Mouse (Mus musculus) liver, adult 2 months (tissue): ENCODE results near the gene Slc16a5. TPM values are rescaled to one million over a fixed set of nuclear protein-coding genes. Genes with fewer than 3 reads are reported as not detected.
"Not testable (repeated sequence)": the region's sequence is repeated elsewhere in the genome, so short reads cannot be mapped to it uniquely, and the experiment has no call there.

ENCODE experiments used
- DNase-seq: peaks from one replicate; pipeline ENCODE4 v3.0.0-alpha.2; 2011; ENCODE audit warnings: low read depth, low spot score; ENCODE audit errors: extremely low read depth
- H3K27ac ChIP-seq: fragments of 200-500 bp; replicated peaks from 2 replicates; pipeline ENCODE4 v1.5.1; 2012; ENCODE audit warnings: low read depth, mild to moderate bottlenecking, control low read depth, inconsistent platforms, low read length; ENCODE audit not compliant: insufficient read depth
- H3K27me3 ChIP-seq: fragments of 200-500 bp; 2 replicates; pipeline ENCODE4 v1.6.1; 2012; ENCODE audit warnings: mild to moderate bottlenecking, moderate library complexity, low read length, inconsistent platforms; ENCODE audit not compliant: control insufficient read depth, insufficient read depth
- H3K36me3 ChIP-seq: fragments of 200-500 bp; 2 replicates; pipeline ENCODE4 v1.6.1; 2012; ENCODE audit warnings: low read length, inconsistent platforms; ENCODE audit not compliant: control insufficient read depth, insufficient read depth
- H3K4me1 ChIP-seq: fragments of 200-500 bp; 2 replicates; pipeline ENCODE4 v1.6.1; 2011; ENCODE audit warnings: low read length; ENCODE audit not compliant: control insufficient read depth, insufficient read depth
- H3K4me3 ChIP-seq: fragments of 200-500 bp; 2 replicates; pipeline ENCODE4 v1.5.1; 2011; ENCODE audit warnings: low read depth, mild to moderate bottlenecking, control low read depth, low read length, moderate library complexity; ENCODE audit not compliant: insufficient read depth
- H3K79me2 ChIP-seq: fragments of 200-500 bp; 2 replicates; pipeline ENCODE4 v1.6.1; 2012; ENCODE audit warnings: inconsistent platforms, mild to moderate bottlenecking, low read length, moderate library complexity; ENCODE audit not compliant: control insufficient read depth, insufficient read depth
- H3K9ac ChIP-seq: fragments of 200-500 bp; 2 replicates; pipeline ENCODE4 v1.6.1; 2012; ENCODE audit warnings: low read depth, mild to moderate bottlenecking, control low read depth, inconsistent platforms, low read length
- CTCF ChIP-seq: fragments of 200-500 bp; IDR thresholded peaks from 2 replicates; pipeline ENCODE4 v1.5.1; 2011; ENCODE audit warnings: low read depth, low read length, control low read depth
- POLR2A ChIP-seq: fragments of 200-500 bp; IDR thresholded peaks from 2 replicates; pipeline ENCODE4 v1.6.1; 2011; ENCODE audit warnings: low read length, control low read depth; ENCODE audit not compliant: insufficient read depth; ENCODE audit errors: extremely low read depth
- WGBS: fragments of 180-500 bp; shearing (Covaris S2); methylation state at CpG from one replicate; pipeline ENCODE4 v1.1.7; 2018; 5-methylcytosine and 5-hydroxymethylcytosine counted together
- polyA plus RNA-seq: library from polyadenylated mRNA; depleted of rRNA; stranded (reverse); fragments of >200 nt; gene quantifications from 2 replicates; pipeline ENCODE4 v1.2.3, GENCODE M21; 2012
- total RNA-seq: library from RNA; depleted of rRNA; stranded (reverse); fragments of >200 nt; gene quantifications from 2 replicates; pipeline ENCODE4 v1.2.3, GENCODE M21; 2014

Slc16a5 gene
- total and polyA plus RNA-seq, 2 experiments: 23.0 to 49.1 TPM

DNA sequence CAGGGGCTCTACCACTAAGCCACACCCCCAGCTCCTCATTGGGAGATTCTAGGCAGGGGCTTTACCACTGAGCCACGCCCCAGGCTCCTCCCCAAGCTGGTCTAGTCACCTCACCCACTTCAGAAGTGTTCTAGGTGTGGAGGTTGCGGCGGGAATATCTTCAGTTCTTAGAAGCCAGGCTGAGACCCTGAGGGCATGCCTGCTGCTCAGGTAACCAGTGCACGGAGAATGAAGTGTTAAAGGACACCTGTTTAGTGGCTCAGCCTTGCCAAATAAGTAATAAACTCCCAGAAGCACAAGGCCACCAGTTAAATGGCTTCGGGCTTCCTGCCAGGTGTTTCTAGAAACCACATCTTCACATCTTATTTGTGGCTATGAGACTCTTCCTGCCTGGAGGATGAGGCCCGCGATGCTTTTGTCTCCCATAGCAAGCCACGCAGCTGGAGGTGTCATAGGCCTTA lies 10.5 kb upstream of the Slc16a5 start:
- DNase-seq: no peak
- H3K27me3 ChIP-seq: no peaks in the 10 kb centered on the region
- H3K4me3 ChIP-seq: no peak overlapping the region
- H3K4me1 ChIP-seq: peaks cover 24% of the 10 kb centered on the region
- TF ChIP-seq POLR2A (no peak), CTCF (no peak)
- H3K36me3 ChIP-seq: no peaks in the 10 kb centered on the region
- no peak overlapping the region for H3K9ac ChIP-seq
- WGBS: 89% methylated on average over 8 of the region's 8 CpGs
- no peak overlapping the region for H3K27ac ChIP-seq
- H3K79me2 ChIP-seq: no peaks in the 10 kb centered on the region

GRCm38 (mm10) chr11:115452281-115452860 lies 9.9 kb upstream of the Slc16a5 start:
- Histone ChIP-seq H3K4me1 (peaks cover 22% of the 10 kb centered on the region), H3K4me3 (no peak overlapping the region), H3K27me3 (no peaks in the 10 kb centered on the region), H3K9ac (no peak overlapping the region), H3K79me2 (no peaks in the 10 kb centered on the region), H3K36me3 (no peaks in the 10 kb centered on the region), H3K27ac (no peak overlapping the region)
- 89% methylated on average over 7 of the region's 7 CpGs for WGBS
- TF ChIP-seq CTCF (no peak), POLR2A (no peak)
- no peak for DNase-seq

GRCm38 (mm10) chr11:115453306-115453705 lies 9.0 kb upstream of the Slc16a5 start:
- Histone ChIP-seq H3K36me3 (no peaks in the 10 kb centered on the region), H3K27me3 (no peaks in the 10 kb centered on the region), H3K4me1 (peaks cover 25% of the 10 kb centered on the region), H3K79me2 (no peaks in the 10 kb centered on the region), H3K9ac (no peak overlapping the region), H3K4me3 (no peak overlapping the region), H3K27ac (no peak overlapping the region)
- TF ChIP-seq CTCF (no peak), POLR2A (no peak)
- 69% methylated on average over 4 of the region's 4 CpGs for WGBS
- no peak for DNase-seq

GRCm38 (mm10) chr11:115454822-115455221 lies 7.5 kb upstream of the Slc16a5 start:
- not testable (repeated sequence) for DNase-seq, H3K36me3 ChIP-seq, H3K27me3 ChIP-seq, H3K27ac ChIP-seq, H3K9ac ChIP-seq, H3K79me2 ChIP-seq, H3K4me3 ChIP-seq
- 93% methylated on average over 6 of the region's 6 CpGs for WGBS
- peaks cover 18% of the 10 kb centered on the region for H3K4me1 ChIP-seq

- Histone ChIP-seq H3K27ac (no peak overlapping the region), H3K4me1 (peaks cover 12% of the 10 kb centered on the region), H3K27me3 (no peaks in the 10 kb centered on the region), H3K79me2 (no peaks in the 10 kb centered on the region), H3K4me3 (no peak overlapping the region), H3K36me3 (no peaks in the 10 kb centered on the region), H3K9ac (no peak overlapping the region)
- DNase-seq: no peak
- TF ChIP-seq POLR2A: no peak
- 0 out of 2 replicates have a peak, but pooled peaks have one; percentile 11 for TF ChIP-seq CTCF
- 94% methylated on average over 15 of the region's 15 CpGs for WGBS
Measured at GRCm38 (mm10) chr11:115455619-115456018, 6.7 kb upstream of the Slc16a5 start.

DNA sequence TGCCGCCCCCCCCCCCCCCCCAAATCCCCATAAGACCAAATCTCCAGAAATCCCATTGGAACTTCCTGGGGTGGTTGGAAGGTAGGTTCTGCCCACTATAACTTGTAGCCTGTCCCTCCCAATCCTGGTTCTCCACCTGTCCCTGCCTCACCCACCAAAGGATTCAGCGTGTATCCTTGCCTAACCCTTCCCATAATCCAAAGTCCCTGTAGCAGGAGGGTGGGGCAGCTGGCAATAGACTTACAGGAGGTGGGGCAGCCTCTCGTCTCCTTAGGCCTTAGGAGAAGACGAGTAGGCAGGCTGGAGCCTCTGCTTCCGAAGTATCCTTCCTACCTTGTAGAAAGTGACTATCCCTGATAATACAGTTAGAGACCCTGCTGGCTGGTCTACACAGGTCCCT lies 6.1 kb upstream of the Slc16a5 start:
- Histone ChIP-seq H3K27ac (no peak overlapping the region), H3K27me3 (no peaks in the 10 kb centered on the region), H3K4me3 (no peak overlapping the region), H3K36me3 (no peaks in the 10 kb centered on the region), H3K79me2 (no peaks in the 10 kb centered on the region), H3K9ac (no peak overlapping the region), H3K4me1 (peaks cover 12% of the 10 kb centered on the region)
- no peak for TF ChIP-seq POLR2A
- TF ChIP-seq CTCF: no peak
- 96% methylated on average over 5 of the region's 5 CpGs for WGBS
- no peak for DNase-seq
